Mouse (Mus musculus) megakaryocyte, embryonic 14.5 days (primary cell): ENCODE data around the gene Serpind1. TPM values are rescaled to one million over a fixed set of nuclear protein-coding genes. Genes with fewer than 3 reads are reported as not detected.

Experiments used
- H3K27me3 ChIP-seq: replicated peaks from 2 replicates; pipeline ENCODE3; 2012; ENCODE audit warnings: inconsistent platforms
- H3K36me3 ChIP-seq: replicated peaks from 2 replicates; pipeline ENCODE3; 2012; ENCODE audit warnings: low read length, inconsistent platforms, mixed read lengths
- H3K4me1 ChIP-seq: 2 replicates; pipeline ENCODE4 v1.6.1; 2012; ENCODE audit warnings: inconsistent platforms
- H3K4me3 ChIP-seq: replicated peaks from 2 replicates; pipeline ENCODE3; 2012; ENCODE audit warnings: moderate library complexity, mild to moderate bottlenecking, inconsistent platforms
- H3K9me3 ChIP-seq: 2 replicates; pipeline ENCODE4 v1.6.1; 2012; ENCODE audit warnings: inconsistent platforms
- FLI1 ChIP-seq: IDR thresholded peaks from 2 replicates; pipeline ENCODE4 v1.6.1; 2012; ENCODE audit warnings: low read length, inconsistent platforms, mixed read lengths
- GATA1 ChIP-seq: IDR thresholded peaks from 3 replicates; pipeline ENCODE4 v1.6.1; 2012; ENCODE audit warnings: mixed read lengths, low read length, inconsistent platforms, borderline replicate concordance
- polyA plus RNA-seq: library from polyadenylated mRNA; stranded (reverse); fragments of >175 nt; gene quantifications from 2 replicates; pipeline ENCODE4 v1.2.3, GENCODE M21; 2012; ENCODE audit warnings: low replicate concordance; ENCODE audit not compliant: insufficient read depth

The Serpind1 gene
- polyA plus RNA-seq, 1 experiment = not detected

- Histone ChIP-seq H3K9me3 (no peaks in the 10 kb centered on the region), H3K27me3 (no peaks in the 10 kb centered on the region), H3K36me3 (peaks cover 83% of the 10 kb centered on the region), H3K4me3 (no peak overlapping the region), H3K4me1 (peaks cover 8% of the 10 kb centered on the region)
- no peak for TF ChIP-seq FLI1
- no peak for TF ChIP-seq GATA1
Measured at GRCm38 (mm10) chr16:17321481-17321880, 9.7 kb upstream of the Serpind1 start.

- no peaks in the 10 kb centered on the region for H3K27me3 ChIP-seq
- H3K4me1 ChIP-seq = peaks cover 14% of the 10 kb centered on the region
- H3K36me3 ChIP-seq = peaks cover 80% of the 10 kb centered on the region
- H3K9me3 ChIP-seq = no peaks in the 10 kb centered on the region
- H3K4me3 ChIP-seq = no peak overlapping the region
- TF ChIP-seq GATA1 (no peak), FLI1 (no peak)
Measured at GRCm38 (mm10) chr16:17324745-17325144, 6.4 kb upstream of the Serpind1 start.

- Histone ChIP-seq H3K4me3 (no peak overlapping the region), H3K36me3 (peaks cover 89% of the 10 kb centered on the region)
- TF ChIP-seq GATA1 (no peak), FLI1 (no peak)
Measured at GRCm38 (mm10) chr16:17326064-17326463, 5.1 kb upstream of the Serpind1 start.

GRCm38 (mm10) chr16:17329848-17330570 lies 1.2 kb upstream of the Serpind1 start:
- Histone ChIP-seq H3K36me3 (peaks cover 67% of the 10 kb centered on the region), H3K4me3 (no peak overlapping the region), H3K9me3 (no peaks in the 10 kb centered on the region), H3K4me1 (peaks cover 7% of the 10 kb centered on the region; the same call in 1 of the 2 replicates), H3K27me3 (no peaks in the 10 kb centered on the region)
- TF ChIP-seq FLI1 = no peak
- no peak for TF ChIP-seq GATA1

More at GRCm38 (mm10) chr16:17326064-17326463, 5.1 kb upstream of the Serpind1 start:
- Histone ChIP-seq H3K9me3 (no peaks in the 10 kb centered on the region), H3K27me3 (no peaks in the 10 kb centered on the region), H3K4me1 (peaks cover 14% of the 10 kb centered on the region)

GRCm38 (mm10) chr16:17331855-17332254 lies 684 bp downstream of the Serpind1 start:
- Histone ChIP-seq H3K4me1 (peaks cover 18% of the 10 kb centered on the region), H3K4me3 (no peak overlapping the region), H3K9me3 (no peaks in the 10 kb centered on the region), H3K27me3 (no peaks in the 10 kb centered on the region), H3K36me3 (peaks cover 64% of the 10 kb centered on the region)
- no peak for TF ChIP-seq GATA1
- TF ChIP-seq FLI1 = no peak

- Histone ChIP-seq H3K27me3 (no peaks in the 10 kb centered on the region), H3K9me3 (no peaks in the 10 kb centered on the region), H3K4me3 (no peak overlapping the region), H3K4me1 (peaks cover 11% of the 10 kb centered on the region), H3K36me3 (peaks cover 63% of the 10 kb centered on the region)
- no peak for TF ChIP-seq GATA1
- no peak for TF ChIP-seq FLI1
Measured at GRCm38 (mm10) chr16:17334574-17334973, 3.4 kb downstream of the Serpind1 start.

GRCm38 (mm10) chr16:17336089-17336488 lies 4.9 kb downstream of the Serpind1 start:
- Histone ChIP-seq H3K27me3 (no peaks in the 10 kb centered on the region), H3K4me1 (peaks cover 15% of the 10 kb centered on the region), H3K36me3 (peaks cover 65% of the 10 kb centered on the region), H3K4me3 (no peak overlapping the region), H3K9me3 (no peaks in the 10 kb centered on the region)
- TF ChIP-seq GATA1 (no peak), FLI1 (no peak)

- TF ChIP-seq GATA1 (no peak), FLI1 (no peak)
- peaks cover 84% of the 10 kb centered on the region for H3K36me3 ChIP-seq
- H3K4me1 ChIP-seq = peaks cover 36% of the 10 kb centered on the region
Measured at GRCm38 (mm10) chr16:17339701-17340100, 8.5 kb downstream of the Serpind1 start.

GRCm38 (mm10) chr16:17340705-17341104 lies 9.5 kb downstream of the Serpind1 start:
- Histone ChIP-seq H3K4me3 (no peak overlapping the region), H3K9me3 (no peaks in the 10 kb centered on the region), H3K27me3 (no peaks in the 10 kb centered on the region), H3K36me3 (peaks cover 87% of the 10 kb centered on the region), H3K4me1 (peaks cover 41% of the 10 kb centered on the region)
- TF ChIP-seq GATA1 = no peak
- no peak for TF ChIP-seq FLI1

More at GRCm38 (mm10) chr16:17339701-17340100, 8.5 kb downstream of the Serpind1 start:
- H3K27me3 ChIP-seq = no peaks in the 10 kb centered on the region
- no peaks in the 10 kb centered on the region for H3K9me3 ChIP-seq
- H3K4me3 ChIP-seq = no peak overlapping the region

GRCm38 (mm10) chr16:17341847-17342246 lies 10.7 kb downstream of the Serpind1 start:
- H3K36me3 ChIP-seq = peaks cover 86% of the 10 kb centered on the region
- no peaks in the 10 kb centered on the region for H3K27me3 ChIP-seq
- peaks cover 29% of the 10 kb centered on the region for H3K4me1 ChIP-seq
- H3K9me3 ChIP-seq = no peaks in the 10 kb centered on the region
- no peak overlapping the region for H3K4me3 ChIP-seq
- TF ChIP-seq GATA1 (no peak), FLI1 (no peak)
